Mouse (Mus musculus) WW6 (cell line): ENCODE results near the gene Ppie.
"Not testable (repeated sequence)": the region's sequence is repeated elsewhere in the genome, so short reads cannot be mapped to it uniquely, and the experiment has no call there.

ENCODE experiments used
- DNase-seq: peaks from one replicate; pipeline ENCODE4 v3.0.0-alpha.2; 2013; ENCODE audit warnings: low read depth, low spot score

The Ppie gene

GRCm38 (mm10) chr4:123139513-123140154 lies at the start of gene Ppie:
Gene Ppie, minus strand, starts transcription at chr4:123139951.
- peak; percentile 76 for DNase-seq

GRCm38 (mm10) chr4:123184816-123185215 lies 45.1 kb upstream of the Ppie start:
- no peak for DNase-seq

DNA sequence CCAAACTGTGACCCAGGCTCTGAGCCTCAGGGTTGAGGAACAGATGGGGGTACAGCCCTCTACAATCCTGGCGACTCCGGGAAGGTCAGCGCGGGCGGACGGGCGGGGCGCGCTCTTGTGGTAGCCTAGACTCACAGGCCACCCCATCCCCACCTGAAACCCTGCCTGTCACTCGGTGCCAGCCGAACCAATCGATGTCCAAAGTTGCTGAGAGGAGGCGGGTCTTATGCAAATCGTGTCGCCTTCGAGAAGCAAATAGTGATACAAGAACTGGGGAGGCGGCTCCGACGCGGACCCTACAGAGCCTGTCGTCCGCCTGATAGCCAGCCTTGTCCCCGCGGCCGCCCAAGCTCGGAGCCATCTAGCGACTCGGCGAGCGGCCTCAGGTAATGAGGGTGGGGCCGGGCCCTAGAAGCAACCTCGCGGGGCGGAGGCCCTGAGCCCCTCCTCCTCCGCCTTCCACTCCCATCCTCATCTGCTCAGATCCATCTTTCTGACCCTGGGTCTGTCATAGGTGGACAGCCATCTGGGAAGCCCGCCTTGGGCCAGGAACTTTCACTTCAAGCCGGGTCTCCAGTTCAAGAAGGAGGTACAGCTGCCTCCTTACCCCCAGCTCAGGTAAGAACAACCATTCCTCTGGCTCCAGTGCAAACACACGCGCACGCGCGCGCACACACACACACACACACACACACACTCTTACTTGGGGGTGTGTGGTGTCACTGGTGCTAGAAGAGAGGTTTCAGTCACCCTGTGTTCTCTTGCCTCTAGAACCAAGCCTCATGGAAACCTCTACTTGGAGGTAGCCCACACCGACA lies 43.7 kb upstream of the Ppie start:
- DNase-seq, result peak; percentile 69

- no peak for DNase-seq
These were observed 42.8 kb upstream of the Ppie start, which contains the start of gene Hpcal4 for GRCm38 (mm10) chr4:123182328-123183238. Gene Hpcal4, plus strand, starts transcription at chr4:123183227.

- DNase-seq, result no peak
These were observed 32.1 kb upstream of the Ppie start for GRCm38 (mm10) chr4:123171811-123172210.

GRCm38 (mm10) chr4:123164157-123164556 lies 24.4 kb upstream of the Ppie start:
- DNase-seq, result no peak

DNA sequence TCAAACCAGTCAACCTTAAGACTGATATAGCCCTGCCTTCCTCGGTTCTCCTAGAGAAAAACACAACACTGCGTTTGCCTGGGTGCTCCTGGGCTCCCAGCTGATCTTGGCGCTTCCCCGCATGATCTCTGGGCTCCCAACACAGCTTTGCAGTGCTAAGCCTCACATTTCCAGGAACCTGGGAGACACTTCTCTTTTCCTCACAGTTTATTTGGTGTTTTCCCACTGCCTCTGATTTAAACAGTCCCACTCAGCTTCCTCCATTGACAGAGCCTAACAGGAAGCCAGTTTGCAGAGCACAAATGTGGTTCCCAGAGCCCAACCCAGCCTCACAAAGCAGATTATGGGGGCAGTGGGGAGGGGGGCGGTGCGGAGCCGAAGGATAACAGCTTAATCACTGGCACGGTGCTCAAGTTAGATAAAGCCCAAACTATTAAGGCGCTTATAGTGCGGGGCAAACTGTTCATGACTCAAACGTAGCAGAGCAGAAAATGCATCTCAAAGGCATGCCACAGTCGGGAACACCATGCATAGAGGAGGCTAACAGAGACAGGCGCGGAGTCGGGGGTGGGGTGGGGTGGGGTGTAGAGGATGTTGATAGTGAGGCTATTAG lies 22.7 kb upstream of the Ppie start:
- no peak for DNase-seq

DNA sequence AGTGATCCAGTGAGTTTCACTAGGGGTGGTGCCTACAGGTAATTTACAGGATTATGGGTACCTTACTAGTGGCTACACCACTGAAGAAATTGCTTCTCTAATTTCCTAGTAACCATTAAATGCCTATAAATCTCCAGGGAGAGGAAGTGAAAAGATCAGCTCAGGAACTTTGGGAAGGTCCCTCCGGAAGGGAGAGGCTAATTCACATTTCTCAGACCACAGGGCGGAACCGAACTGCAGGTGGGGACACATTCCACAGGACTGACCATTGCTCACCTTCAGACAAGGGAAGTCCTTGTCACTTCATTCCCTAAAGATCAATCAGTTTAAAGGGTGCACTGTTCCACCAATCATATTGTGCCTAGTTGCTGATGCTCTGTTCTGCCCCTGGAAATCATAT lies 21.5 kb upstream of the Ppie start:
- DNase-seq, result not testable (repeated sequence)

DNA sequence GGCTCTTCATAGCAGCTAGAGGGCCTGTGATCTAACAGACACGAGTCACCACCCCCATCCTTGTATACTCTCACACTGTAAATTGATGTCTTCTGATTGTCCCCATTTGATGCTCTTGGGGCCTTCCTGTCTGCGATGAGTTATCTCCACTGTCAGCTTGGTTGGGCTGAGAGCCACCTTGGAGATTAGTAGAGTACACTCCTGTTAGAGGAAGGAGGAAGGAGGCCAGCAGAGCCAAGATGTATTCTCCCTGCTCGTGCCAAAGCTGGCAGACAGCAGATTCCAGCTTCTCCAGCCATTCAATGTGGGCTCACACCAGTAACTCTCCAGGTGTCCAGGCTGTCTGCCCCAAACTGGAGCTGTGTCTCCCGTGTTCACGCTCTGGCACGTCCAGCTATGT lies 20.8 kb upstream of the Ppie start:
- no peak for DNase-seq

DNA sequence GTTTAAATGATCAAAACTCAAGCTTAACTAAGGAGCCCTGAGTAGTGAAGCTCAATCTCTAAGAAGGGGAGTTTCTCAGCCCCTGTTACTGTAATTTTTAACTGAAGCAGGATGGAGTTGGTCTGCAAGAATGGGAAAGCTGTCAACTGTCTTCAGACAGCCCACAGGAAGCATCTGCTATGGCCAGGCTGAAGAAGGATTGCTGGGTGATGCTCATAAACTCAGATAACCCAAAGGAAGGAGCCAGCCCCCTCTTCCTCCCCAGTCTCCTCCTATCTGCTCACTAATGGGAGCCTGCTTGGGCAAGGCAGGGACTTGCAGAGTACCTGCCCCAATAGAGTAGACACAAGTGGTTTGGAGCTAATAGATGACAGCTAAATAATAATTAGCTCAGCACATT lies 16.1 kb upstream of the Ppie start:
- DNase-seq, result no peak

- DNase-seq, result no peak
These were observed 15.7 kb upstream of the Ppie start for GRCm38 (mm10) chr4:123155427-123155826.

DNA sequence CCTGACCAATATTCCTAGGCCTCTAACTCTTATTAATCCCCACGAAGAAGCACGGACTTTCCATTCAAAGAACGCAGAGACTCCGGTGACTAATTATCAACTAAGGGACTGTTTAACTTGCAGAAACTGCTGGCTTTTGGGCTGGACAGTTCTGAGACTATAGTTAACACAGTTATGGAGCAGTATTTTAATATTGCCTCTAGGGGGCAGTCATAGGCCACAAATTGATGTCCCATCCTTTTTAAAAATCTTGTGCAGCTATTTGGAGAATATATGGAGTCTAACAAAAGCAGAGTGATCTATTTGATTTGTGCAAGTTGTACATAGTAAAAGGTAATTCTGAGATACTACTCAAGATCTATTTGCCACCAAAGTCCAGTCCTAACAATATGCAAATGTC lies 15.3 kb upstream of the Ppie start:
- no peak for DNase-seq

- no peak for DNase-seq
These were observed 13.2 kb upstream of the Ppie start for GRCm38 (mm10) chr4:123152976-123153375.

- DNase-seq, result no peak
These were observed 12.3 kb upstream of the Ppie start for GRCm38 (mm10) chr4:123152003-123152402.

DNA sequence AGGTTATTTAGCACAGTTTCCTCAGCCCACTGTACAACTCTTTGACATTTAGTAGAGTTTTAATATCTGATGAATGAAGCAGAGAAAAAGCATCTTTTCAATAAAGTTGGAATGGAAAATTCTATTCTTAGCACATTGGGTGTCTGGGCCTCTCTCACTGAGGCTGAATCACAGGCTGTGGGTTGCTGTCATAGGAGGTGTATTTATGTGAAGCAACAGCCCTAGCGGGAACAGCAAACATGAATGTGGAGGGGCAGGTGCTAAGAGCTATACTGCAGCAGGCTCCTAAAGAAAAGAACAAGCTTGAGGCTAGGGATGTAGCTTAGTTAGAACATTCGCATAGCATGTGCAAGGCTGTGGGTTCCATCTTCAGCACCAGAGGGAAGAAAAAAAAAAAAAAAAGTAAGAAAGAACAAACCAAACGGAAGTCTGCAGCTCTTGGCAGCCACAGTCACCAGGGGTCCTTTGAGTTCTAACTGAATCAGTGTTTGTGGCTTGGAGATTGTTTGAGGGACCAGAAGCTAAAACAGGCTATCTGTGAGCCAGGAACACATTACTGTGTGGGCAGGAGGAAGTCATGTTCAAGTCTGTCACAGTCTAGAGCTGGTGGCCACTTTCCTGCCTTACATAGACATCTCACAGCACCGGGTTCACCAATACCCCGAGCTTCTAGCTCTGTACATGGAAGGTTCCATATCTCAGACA lies 7.8 kb upstream of the Ppie start:
- DNase-seq, result no peak

- no peak for DNase-seq
These were observed 2.2 kb downstream of the Ppie start for GRCm38 (mm10) chr4:123137551-123137950.

DNA sequence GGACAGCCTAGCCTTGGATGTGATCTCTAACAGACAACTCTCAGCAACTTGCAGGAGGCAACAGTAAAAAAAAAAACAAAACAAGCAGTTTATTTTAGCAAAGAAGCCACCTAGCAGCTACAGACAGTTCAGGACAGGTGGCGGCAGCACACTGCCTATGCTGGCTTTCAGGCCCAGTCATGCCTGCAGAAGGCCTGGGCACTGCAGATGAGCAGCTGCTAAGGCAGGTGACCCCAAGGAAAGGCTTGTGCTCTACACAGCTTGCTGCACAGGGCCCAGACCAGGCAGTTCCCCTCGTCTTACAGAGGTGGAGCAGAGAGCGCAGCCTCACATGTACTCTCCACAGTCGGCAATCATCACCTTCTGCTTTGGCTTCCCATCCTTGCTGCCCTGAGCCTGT lies 12.7 kb downstream of the Ppie start:
- DNase-seq, result no peak

GRCm38 (mm10) chr4:123126626-123127025 lies 13.1 kb downstream of the Ppie start:
- DNase-seq, result no peak

DNA sequence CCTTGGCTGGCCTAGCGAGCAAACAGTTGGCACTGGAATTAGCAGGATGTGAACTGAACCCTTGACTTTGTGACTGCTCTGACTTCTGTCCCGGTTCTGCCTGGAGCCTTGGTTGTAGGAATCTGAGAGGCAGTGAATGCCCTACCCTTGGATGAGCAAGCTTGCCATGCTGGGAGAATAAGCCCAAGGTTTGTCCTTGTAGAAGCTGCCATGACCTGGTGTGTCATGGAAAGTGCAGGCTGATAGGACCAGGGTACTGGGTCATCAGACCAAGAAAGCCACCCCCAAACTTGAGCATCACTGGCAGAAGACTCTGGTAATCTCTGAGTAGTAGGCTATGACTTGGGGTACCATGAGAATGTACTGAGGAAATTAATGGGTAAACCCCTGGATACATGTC lies 18.5 kb downstream of the Ppie start:
- DNase-seq, result no peak

DNA sequence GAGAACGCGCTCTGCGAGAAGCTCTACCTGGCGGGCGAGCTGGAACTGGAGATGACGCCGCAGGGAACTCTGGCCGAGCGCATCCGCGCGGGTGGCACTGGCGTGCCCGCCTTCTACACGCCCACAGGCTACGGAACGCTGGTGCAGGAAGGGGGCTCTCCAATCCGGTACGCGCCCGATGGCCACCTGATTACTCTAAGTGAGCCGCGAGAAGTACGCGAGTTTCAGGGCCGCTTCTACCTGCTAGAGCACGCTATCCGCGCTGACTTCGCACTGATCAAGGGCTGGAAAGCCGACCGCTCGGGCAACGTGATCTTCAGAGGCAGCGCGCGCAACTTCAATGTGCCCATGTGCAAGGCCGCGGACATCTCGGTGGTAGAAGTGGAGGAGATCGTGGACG lies 23.1 kb downstream of the Ppie start:
- not testable (repeated sequence) for DNase-seq

DNA sequence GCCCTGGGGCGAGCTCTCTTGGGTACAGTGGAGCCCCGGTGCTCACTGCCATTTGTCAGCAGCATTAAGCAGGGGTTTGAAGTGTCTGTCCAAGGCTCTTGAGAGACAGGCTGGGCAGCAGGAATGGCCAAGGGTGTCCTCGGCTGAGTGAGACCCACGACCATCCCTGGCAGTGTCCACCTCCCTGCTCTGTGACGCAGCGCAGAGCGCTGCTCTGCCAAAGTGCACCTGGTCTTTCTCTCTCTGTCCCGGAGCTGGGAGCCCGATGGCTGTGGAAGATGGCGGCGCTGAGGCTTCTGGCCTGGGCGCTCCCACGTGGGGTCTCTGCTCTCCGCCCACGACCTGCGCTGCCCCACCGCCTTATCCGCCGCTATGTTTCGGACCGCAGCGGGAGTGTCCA lies 23.7 kb downstream of the Ppie start, which contains the start of gene Oxct2b:
Gene Oxct2b, plus strand, starts transcription at position 256 of the 400 bp plus-strand sequence.
- DNase-seq, result no peak
